Mouse (Mus musculus): ENCODE measurements at regions not wholly inside any gene's neighbourhood (a gene's known extent, or its start where the extent isn't known, plus 50 kb on each side); places are given as distances from the start of the nearest gene placed in this dataset.

DNA sequence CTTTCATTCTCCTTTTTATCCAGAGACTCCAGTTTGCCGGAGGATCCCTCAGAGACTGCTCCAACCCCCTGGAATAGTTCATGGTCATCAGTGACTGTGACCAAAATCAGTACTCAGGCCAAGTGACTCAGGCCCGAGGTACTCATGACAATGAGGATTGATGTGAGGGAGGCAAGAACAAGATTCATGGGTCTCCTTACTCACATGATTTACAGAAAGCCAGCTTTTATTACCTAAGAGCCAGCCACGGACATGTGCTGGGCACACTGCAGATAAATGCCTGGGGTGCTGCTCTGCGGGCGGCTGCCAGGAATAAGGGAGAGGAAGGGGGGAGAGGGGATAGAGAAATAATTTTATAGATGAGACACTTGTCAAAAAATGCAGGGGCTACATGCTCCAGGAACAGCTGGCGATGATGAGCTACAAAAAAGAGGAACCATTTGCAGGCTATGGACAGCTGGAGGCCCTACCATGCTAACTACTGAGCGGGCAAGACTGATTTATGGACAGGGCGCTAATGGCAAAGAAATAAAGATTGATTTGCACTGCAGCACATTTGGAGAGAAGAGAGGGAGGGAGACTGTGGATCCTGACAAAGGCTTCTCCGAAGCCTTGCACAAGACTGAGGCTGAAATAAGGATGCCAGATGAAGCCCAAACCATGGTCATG lies 289.8 kb downstream of the Cmpk2 start:
- no peak for DNase-seq (ENCODE audit: extremely low spot score in 1 of 2, low spot score in 2 of 2)
- intact Hi-C loops (cut with DNase I), result no loop called here

- no peak for DNase-seq (ENCODE audit: extremely low spot score in 1 of 2, low spot score in 2 of 2)
- intact Hi-C loops (cut with DNase I), result no loop called here
Observed at GRCm38 (mm10) chr12:26756284-26756683, 287.3 kb downstream of the Cmpk2 start.

DNA sequence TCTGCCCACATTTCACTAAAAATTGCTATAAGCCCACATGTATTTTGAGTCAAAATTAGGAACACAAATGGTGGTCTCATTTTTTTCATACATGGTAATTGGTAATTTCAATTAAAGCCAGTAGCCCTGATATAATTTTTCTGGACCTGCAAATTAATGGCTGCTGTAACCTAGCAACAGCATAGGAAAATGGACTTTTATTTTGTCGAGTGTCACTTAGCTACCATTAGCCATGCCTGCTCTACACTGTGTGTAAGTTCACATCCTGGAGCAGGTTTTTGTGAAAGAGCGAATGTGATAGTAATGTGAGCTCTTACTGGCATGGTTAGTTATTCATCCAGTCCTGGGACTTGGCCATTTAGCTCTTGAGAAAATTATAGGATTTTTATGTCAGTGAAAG lies 285.6 kb downstream of the Cmpk2 start:
- no peak for DNase-seq (ENCODE audit: extremely low spot score in 1 of 2, low spot score in 2 of 2)
- intact Hi-C loops (cut with DNase I), result no loop called here

DNA sequence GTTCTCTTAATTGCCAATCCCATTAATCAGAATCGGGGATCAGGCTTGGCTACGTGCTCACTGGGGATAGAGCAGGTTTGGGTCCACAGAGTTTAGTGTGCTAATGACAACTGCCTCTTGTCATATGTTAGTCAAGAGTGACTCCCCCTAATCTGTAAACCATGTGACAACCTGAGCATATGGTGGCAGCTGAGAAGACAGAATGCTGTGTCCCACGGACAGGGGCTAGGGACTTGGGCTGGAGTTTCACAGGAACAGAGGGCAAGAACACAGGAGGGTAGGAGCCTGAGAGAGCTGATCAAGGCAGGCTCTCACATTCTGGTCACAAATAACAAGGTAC lies 265.5 kb downstream of the Cmpk2 start:
- intact Hi-C loops (cut with DNase I), result no loop called here

GRCm38 (mm10) chr12:26733822-26734557 lies 265.0 kb downstream of the Cmpk2 start:
- DNase-seq (ENCODE audit: extremely low spot score in 1 of 2, low spot score in 2 of 2), result no peak
- intact Hi-C loops (cut with DNase I), result no loop called here

More for the DNA sequence above, 265.5 kb downstream of the Cmpk2 start:
- DNase-seq (ENCODE audit: extremely low spot score in 1 of 2, low spot score in 2 of 2), result no peak

DNA sequence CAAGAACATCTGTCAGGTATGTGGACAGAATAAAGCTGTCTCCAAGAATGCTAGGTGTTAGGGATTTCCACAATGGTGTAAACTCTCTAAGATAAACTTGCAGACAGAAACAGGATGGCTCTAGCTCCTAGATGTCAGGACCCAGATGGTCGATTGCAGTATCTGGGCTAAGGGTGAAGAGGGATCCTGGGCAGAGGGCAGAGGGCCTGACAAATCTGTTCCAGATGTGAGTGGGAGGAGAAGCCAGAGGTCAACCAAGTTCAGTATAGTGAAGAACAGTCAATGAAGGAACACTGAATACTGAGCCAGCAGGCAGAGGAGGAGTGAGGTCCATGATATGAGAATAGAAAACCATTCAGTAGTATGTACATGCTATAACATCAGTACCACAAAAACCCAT lies 254.4 kb downstream of the Cmpk2 start:
- no peak for DNase-seq (ENCODE audit: extremely low spot score in 1 of 2, low spot score in 2 of 2)
- intact Hi-C loops (cut with DNase I), result no loop called here

- intact Hi-C loops (cut with DNase I), result no loop called here
- peak in 1 of 2 experiments; percentile 20 for DNase-seq (ENCODE audit: extremely low spot score in 1 of 2, low spot score in 2 of 2)
Observed at GRCm38 (mm10) chr12:26698838-26699237, 229.8 kb downstream of the Cmpk2 start.

DNA sequence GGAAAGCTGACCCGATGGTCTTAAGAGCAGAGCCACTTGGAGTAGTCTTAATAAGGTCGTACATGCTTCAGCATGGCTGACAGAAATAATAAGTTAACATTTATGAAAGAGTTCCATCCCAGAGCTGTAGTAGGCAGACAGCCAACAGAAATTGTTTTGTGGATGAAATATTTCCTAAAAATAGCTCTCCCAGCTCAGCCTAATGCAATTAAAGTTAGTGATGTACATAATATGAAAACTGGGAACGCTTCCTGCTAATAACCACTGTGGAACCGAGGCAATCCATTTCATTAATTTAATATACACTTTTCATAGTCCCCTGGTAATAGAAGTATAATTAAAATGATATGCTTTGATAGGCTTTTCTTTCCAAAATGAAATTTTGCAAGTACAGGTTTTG lies 219.0 kb downstream of the Cmpk2 start:
- intact Hi-C loops (cut with DNase I), result no loop called here

GRCm38 (mm10) chr12:26680568-26680947 lies 211.6 kb downstream of the Cmpk2 start:
- intact Hi-C loops (cut with DNase I), result no loop called here
- DNase-seq (ENCODE audit: extremely low spot score in 1 of 2, low spot score in 2 of 2), result no peak

More for the DNA sequence above, 219.0 kb downstream of the Cmpk2 start:
- DNase-seq (ENCODE audit: extremely low spot score in 1 of 2, low spot score in 2 of 2), result no peak

- intact Hi-C loops (cut with DNase I), result no loop called here
- no peak for DNase-seq (ENCODE audit: extremely low spot score in 1 of 2, low spot score in 2 of 2)
Observed at GRCm38 (mm10) chr12:26679887-26680567, 211.0 kb downstream of the Cmpk2 start.

DNA sequence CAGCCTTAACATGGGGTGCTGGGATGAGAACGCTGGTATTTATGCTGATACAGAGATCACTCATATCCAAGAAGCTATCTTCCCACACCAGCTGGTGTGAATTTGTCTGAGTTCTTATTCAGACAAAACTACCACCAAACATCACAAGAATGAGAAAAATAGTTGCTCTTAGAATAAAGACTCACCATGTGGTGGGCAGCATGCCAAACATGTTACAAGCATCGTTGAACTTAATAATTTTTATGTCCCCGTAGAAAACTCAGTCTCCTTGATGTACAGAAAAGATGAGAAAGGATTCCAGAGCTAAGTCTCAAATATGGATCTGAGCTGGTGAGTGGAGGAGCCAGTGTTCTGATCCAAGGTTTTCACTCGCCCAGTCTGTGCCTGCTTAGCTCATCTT lies 196.5 kb downstream of the Cmpk2 start:
- peak in 1 of 2 experiments; percentile 30 for DNase-seq (ENCODE audit: extremely low spot score in 1 of 2, low spot score in 2 of 2)
- intact Hi-C loops (cut with DNase I), result no loop called here

DNA sequence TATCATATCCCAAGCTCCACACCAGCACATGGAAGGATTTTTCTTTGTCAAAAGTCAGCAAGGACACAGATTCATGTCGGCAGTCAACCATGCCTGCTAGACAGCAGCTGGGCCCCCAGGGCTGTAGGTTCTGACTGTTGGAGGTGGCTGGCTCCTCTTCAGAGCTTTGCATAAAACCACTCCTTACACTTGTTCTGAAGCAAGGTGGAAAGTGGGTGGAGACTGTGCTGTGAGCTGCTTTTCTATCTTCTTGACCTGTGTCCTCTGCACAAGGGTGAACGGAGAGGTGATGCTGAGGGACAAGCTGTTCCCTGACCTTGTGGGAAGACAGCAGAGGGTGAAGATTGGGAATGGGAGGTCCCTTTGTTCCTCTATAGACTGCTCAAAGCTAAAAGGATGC lies 185.2 kb downstream of the Cmpk2 start:
- intact Hi-C loops (cut with DNase I), result no loop called here
- no peak for DNase-seq (ENCODE audit: extremely low spot score in 1 of 2, low spot score in 2 of 2)

DNA sequence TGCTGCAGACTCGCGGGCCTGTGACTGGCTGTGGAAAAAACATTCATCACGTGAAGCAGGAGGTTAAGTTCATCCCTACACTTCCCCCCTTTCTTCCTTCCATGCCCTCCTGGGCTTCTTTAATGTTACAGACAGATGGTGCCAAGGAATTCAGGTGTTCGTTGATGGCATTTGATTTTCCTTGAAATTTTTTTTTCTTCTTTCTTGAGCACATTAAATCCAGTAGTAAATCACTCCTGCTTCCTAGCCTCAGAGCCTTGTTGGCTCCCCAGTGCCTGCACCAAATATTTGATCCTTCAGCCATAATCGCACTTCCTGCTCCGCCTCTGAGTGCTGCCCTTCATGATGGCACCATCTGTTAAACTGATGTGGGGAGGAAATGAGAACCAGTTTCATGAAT lies 184.8 kb downstream of the Cmpk2 start:
- no peak for DNase-seq (ENCODE audit: extremely low spot score in 1 of 2, low spot score in 2 of 2)
- intact Hi-C loops (cut with DNase I), result no loop called here

DNA sequence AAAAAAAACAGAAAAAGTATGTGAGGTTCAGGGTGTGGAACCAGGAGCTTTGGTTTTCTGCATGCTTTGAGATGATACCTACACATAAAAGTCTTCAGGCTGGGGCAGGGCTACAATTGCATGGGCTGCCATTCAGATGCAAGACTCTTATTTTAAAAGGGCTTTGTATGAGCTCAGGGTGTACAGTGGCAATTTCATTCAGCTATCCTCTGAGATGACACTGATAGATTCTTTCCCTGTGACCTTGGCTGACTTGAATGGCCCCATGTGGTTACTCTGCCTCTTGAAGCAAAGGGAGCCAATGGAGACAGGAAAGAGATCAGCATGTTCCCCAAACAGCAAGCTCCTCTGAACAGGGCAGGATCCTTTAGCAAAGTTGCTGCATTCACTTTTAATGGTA lies 177.1 kb downstream of the Cmpk2 start:
- DNase-seq (ENCODE audit: extremely low spot score in 1 of 2, low spot score in 2 of 2), result no peak
- intact Hi-C loops (cut with DNase I), result no loop called here

DNA sequence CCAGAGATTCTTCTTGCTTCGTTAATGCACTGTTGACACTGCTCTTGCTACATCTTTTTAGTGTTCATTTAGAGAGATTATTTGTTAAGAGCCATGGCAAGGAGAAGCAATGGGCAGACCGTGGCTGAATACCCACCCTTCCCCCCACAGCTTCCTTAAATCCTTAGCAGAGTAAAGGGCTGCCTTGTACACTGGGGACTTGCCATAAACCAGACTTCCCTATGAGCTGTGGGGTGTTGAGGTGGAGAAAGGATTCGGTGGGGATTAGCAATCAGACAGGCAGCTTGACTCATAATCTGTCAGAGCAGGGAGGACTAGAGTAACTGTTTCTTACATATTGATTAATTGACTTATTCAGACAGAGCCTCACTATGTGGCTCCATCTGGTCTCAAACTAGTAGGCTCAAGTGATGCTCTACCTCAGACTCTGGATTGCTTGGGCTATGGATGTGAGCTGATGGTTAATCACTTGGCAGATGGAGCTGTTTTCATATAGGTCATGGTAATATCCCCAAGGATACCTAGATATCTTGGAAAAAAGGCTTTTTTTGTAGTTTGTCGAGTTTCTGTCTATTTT lies 166.7 kb downstream of the Cmpk2 start:
- no peak for DNase-seq (ENCODE audit: extremely low spot score in 1 of 2, low spot score in 2 of 2)
- intact Hi-C loops (cut with DNase I), result no loop called here

GRCm38 (mm10) chr12:26635253-26635652 lies 166.2 kb downstream of the Cmpk2 start:
- DNase-seq (ENCODE audit: extremely low spot score in 1 of 2, low spot score in 2 of 2), result no peak
- intact Hi-C loops (cut with DNase I), result no loop called here

- peak in 1 of 2 experiments; percentile 20 for DNase-seq (ENCODE audit: extremely low spot score in 1 of 2, low spot score in 2 of 2)
- intact Hi-C loops (cut with DNase I), result no loop called here
Observed at GRCm38 (mm10) chr12:26631795-26632122, 162.8 kb downstream of the Cmpk2 start.

GRCm38 (mm10) chr12:26631111-26631794 lies 162.2 kb downstream of the Cmpk2 start:
- DNase-seq (ENCODE audit: extremely low spot score in 1 of 2, low spot score in 2 of 2), result no peak
- intact Hi-C loops (cut with DNase I), result no loop called here

GRCm38 (mm10) chr12:26621135-26621932 lies 152.3 kb downstream of the Cmpk2 start:
- no peak for DNase-seq (ENCODE audit: extremely low spot score in 1 of 2, low spot score in 2 of 2)
- intact Hi-C loops (cut with DNase I), result no loop called here

All from left cerebral cortex, postnatal 10 days (tissue).